Mouse (Mus musculus) yolk sac, embryonic 10.5 days (tissue): ENCODE data around the gene Lamb3.
"Not testable (repeated sequence)": the region's sequence is repeated elsewhere in the genome, so short reads cannot be mapped to it uniquely, and the experiment has no call there.

Experiments used
- DNase-seq: peaks from one replicate; pipeline ENCODE4 v3.0.0-alpha.2; 2017; ENCODE audit warnings: low spot score

Lamb3 gene

GRCm38 (mm10) chr1:193250026-193250425 is 42.5 kb downstream of the Lamb3 start:
- DNase-seq, result no peak

DNA sequence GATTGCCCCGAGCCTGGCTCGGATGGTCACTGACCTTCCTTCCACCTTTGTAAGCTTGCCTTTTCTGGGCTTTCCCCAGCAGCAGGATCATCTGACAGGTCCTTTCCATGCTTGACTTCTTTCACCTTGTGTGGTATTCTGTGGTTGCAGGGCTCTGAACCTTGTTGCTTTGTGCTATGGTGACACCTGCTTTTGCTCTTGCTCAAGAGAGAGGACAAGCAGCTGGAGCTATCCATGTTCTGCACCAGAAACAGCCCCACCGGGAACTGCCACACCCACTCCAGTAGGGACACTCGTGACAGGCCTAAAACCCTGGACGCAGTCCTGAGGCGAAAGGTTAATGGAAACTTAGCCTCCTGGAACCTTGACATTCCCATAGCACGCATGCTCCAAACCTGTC is 43.9 kb downstream of the Lamb3 start:
- no peak for DNase-seq

DNA sequence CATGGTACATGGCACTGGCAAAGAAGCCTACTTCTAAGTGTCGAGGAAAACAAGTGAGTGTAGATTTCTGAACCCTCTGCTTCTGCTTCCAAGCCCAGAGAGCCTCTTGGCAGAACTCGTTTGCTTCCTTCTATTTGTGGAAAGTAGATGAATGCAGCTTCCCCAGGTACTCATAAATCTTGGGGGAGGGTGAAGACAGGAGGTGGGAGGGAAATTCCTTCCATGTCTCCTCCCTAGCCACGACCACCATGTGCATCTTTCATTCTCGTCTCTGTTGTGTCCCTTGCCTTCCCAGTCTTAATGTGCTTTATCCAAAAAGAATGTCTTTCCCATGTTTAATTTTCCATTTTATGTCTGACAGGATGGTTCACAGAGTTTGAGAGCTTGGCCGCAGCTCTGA is 45.1 kb downstream of the Lamb3 start:
- DNase-seq, result no peak

- not testable (repeated sequence) for DNase-seq
Measured at GRCm38 (mm10) chr1:193253895-193254294, 46.4 kb downstream of the Lamb3 start.

DNA sequence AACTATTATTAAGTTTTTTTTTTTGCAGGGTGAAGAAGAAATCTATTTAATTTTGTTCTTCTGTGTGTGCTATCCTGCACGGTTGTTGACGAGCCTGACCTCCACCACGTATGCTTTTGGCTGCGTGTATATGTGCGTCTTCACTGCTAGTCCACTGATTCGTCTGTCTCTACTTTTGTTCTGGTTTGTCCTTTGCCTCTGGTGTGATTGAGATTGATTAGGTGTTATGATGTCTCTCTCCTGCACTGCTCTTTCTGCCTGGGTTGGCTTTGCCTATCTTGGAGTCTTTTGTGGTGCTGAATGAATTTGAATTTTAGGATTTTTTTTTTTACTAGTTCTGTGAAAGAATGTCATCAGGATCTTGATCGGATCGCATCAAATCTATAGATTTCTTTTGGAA is 47.5 kb downstream of the Lamb3 start:
- no peak for DNase-seq

- peak; percentile 39 for DNase-seq
Measured at GRCm38 (mm10) chr1:193255488-193256288, 48.2 kb downstream of the Lamb3 start.

- no peak for DNase-seq
Measured at GRCm38 (mm10) chr1:193256289-193256577, 48.7 kb downstream of the Lamb3 start.

GRCm38 (mm10) chr1:193256621-193257098 is 49.2 kb downstream of the Lamb3 start:
- no peak for DNase-seq

DNA sequence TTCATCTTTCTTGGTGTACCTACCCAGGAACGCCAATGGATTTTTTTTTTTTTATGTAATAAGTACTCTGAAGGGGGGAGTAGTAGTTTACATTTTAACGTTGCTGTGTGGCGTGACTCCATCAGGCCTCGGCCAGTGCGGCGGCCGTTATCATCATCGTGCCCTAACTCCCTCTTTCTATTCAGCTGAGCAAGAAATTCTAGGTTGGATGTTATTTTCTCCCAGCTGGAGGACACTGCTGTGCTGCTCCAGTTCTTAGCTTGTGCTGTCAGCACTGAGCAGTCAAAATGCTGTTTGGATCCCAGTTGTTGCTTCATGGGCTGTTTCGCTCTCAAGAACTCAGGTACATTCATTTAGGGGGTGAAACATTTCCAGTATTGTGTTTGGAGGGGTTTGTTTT is 52.1 kb downstream of the Lamb3 start:
- DNase-seq, result no peak

GRCm38 (mm10) chr1:193261897-193262548 is 54.5 kb downstream of the Lamb3 start:
- no peak for DNase-seq

- no peak for DNase-seq
Measured at GRCm38 (mm10) chr1:193263026-193263907, 55.8 kb downstream of the Lamb3 start.

DNA sequence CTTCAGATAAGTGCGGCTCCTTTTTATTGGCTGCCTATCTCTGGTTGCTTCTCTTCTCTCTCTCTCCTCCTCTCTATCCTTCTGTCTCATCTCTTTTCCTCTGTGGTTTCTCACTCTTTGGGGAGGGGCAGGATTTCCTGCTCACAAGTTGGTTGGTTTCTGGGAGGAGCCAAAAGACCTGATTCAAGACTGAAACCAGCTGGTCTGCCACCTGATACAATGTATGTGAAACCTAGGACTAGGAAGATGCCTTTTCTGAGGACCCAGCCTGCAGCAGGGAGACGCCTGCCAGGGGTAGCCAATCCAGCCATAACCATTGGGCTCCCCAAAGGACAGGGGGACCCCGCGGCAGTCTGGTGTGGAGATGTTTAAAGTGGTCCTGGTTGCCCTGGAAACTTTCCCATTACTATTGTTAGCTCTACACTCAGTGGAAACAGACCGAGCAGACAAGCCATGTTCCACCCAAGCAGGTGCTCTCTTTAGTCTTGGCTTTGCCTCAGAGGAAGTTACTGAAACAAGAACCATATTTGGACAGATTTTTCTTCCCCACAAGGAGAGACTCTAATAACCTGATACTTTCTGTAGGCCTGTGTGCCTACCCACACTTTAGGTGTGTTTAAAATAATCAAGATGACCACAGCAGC is 56.6 kb downstream of the Lamb3 start, which contains the start of gene Hsd11b1:
Gene Hsd11b1 (minus strand): TSS at position 121 of the 644 bp plus-strand sequence.
- no peak for DNase-seq

DNA sequence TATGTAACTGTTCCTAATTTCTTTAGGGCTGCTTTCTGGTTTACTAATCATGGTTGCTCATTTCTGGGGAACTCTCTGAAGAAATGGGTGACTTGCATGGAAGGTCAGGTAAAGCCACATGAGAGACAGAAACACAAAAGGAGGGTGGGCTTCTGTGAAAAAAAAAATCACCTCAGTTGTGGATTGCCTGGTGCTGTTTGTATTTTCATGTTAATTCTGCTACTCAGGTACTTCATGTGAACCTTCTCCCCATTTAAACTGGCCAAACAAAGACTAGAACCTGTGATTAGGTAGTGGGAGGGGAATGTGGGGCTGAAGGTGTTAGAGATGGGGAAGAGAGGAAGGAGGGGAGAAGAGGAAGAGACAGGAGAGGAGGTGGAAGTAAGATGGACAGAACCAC is 58.2 kb downstream of the Lamb3 start:
- DNase-seq, result no peak

GRCm38 (mm10) chr1:193270965-193271763 is 63.7 kb downstream of the Lamb3 start:
- no peak for DNase-seq

- DNase-seq, result peak; percentile 40
Measured at GRCm38 (mm10) chr1:193272137-193272915, 64.8 kb downstream of the Lamb3 start.

GRCm38 (mm10) chr1:193272916-193273601 is 65.6 kb downstream of the Lamb3 start, which contains the start of gene G0s2:
G0s2 (minus strand) TSS chr1:193273217.
- DNase-seq, result peak; percentile 77

DNA sequence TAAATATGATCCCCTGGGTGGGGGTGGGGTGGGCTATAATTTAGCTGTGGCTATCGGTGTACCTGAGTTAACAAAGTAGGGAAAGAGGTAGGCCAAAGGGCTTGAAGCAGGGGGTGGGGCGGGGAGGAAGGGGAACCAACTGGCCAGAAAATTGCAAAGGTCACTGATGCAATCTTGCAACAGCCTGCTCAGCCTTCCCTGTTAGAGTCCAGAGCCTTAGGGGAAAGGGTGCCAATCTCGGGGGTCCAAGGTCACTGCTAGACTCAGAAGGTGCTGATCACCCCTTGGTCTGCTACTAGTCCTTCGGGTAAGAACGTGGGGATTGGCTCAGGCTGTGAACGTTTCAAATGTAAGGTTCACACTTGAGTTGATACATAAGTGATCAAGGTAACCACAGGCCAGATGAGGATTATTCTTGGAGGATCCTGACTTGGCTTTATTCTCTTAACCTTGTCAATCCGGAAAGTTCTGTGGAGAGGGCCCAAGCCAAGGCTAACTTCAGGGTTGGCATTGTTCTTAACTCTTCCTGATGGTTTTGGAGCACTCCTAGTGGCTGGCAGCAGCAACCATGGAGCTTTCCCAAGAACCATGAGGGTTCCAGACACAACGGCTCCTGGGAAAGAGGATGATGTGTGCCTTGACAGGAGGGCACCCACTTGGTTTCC is 67.0 kb downstream of the Lamb3 start:
- peak; percentile 67 for DNase-seq

GRCm38 (mm10) chr1:193278414-193279045 is 71.0 kb downstream of the Lamb3 start:
- DNase-seq, result no peak

GRCm38 (mm10) chr1:193279492-193279891 is 72.0 kb downstream of the Lamb3 start:
- no peak for DNase-seq
